Mouse (Mus musculus) bone marrow, adult 2 months (tissue): ENCODE results near the gene Zfp609. TPM values are rescaled to one million over a fixed set of nuclear protein-coding genes. Genes with fewer than 3 reads are reported as not detected.
A peak's percentile ranks its signal among the peaks of the same experiment; 100 is the strongest.

Source experiments
- H3K27ac ChIP-seq: fragments of 200-500 bp; 2 replicates; pipeline ENCODE4 v1.5.1; 2012; ENCODE audit warnings: low read depth, mild to moderate bottlenecking, control low read depth, inconsistent platforms, low read length; ENCODE audit not compliant: control insufficient read depth, poor library complexity, insufficient read depth
- H3K4me1 ChIP-seq: fragments of 200-500 bp; 2 replicates; pipeline ENCODE4 v1.6.1; 2011; ENCODE audit warnings: low read length; ENCODE audit not compliant: control insufficient read depth, insufficient read depth
- H3K4me3 ChIP-seq: fragments of 200-500 bp; replicated peaks from 2 replicates; pipeline ENCODE3; 2011; ENCODE audit warnings: mild to moderate bottlenecking, low read depth, low read length, control low read depth; ENCODE audit not compliant: control insufficient read depth
- CTCF ChIP-seq: fragments of 200-500 bp; IDR thresholded peaks from 2 replicates; pipeline ENCODE4 v1.5.1; 2011; ENCODE audit warnings: low read length, control low read depth; ENCODE audit not compliant: control insufficient read depth, insufficient read depth
- POLR2A ChIP-seq: fragments of 200-500 bp; IDR thresholded peaks from 2 replicates; pipeline ENCODE4 v1.6.1; 2011; ENCODE audit warnings: low read depth, mild to moderate bottlenecking, control low read depth, low read length, borderline replicate concordance; ENCODE audit not compliant: control insufficient read depth
- WGBS: fragments of 180-500 bp; shearing (Covaris S2); methylation state at CpG from one replicate; pipeline ENCODE4 v1.1.7; 2018; 5-methylcytosine and 5-hydroxymethylcytosine counted together
- polyA plus RNA-seq: library from polyadenylated mRNA; stranded (reverse); fragments of >200 nt; gene quantifications from 2 replicates; pipeline ENCODE4 v1.2.4, GENCODE M21; 2011; ENCODE audit warnings: low replicate concordance; ENCODE audit not compliant: missing spikeins, insufficient read depth, insufficient read length

Zfp609 gene
- 7.9 and 13.9 TPM in 2 replicates for polyA plus RNA-seq

DNA sequence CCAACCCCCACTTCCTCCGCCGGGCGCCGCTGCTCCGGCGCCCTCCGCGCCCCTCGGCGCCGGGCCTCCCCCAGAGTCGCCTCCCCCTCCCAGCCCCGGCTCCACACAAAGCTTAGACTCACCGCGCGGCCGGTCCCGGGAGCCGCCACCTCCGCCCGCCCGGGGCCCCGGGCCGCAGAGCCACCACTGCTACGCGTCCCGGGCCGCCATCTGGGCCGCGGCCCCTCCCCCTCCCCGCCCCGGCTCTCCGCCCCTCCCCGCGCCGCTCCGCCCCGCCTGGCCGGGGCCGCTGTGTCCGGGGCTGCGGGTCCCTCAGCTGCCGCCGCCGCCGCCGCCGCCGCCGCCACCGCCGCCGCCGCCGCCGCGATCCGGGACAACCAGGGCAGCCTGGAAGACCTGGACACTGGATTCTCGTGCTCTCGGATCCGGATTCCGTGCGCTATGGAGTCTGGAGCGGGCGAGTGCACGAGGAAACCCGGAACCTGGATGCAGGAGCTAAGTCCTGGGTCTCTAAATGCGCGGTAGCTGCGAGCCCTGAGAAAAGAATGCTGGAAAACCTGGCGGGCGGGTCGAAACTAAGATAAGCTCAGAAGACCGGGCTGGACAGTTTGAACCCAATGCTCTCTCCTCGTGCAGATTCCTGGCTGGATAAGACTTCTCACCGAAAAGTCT, at the start of gene Zfp609:
TSS of gene Zfp609 (minus strand) at position 221 of the 672 bp plus-strand sequence.
- peak within 1 kb of the TSS; percentile 45 for H3K27ac ChIP-seq
- under 1% methylated on average over 67 of the region's 76 CpGs for WGBS
- H3K4me1 ChIP-seq = peaks cover 3% of the 10 kb centered on the region; the same call in 1 of the 2 replicates

DNA sequence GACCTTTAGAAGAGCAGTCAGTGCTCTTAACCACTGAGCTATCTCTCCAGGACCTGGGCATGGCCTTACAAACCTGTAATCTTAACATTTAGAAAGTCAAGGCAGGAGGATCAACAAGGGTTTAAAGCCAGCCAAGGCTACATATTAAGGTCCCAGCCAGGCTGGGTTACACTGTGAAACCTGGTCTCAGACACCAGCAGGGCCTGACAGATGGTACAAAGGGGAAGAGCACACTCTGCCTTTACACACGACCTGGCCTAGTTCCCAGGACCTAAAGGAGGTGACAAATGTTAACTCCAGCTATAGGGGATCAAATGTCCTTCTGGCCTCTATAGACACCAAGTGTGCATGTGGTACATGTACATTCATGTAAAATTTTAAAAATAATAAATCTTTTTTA, 32.3 kb upstream of the Zfp609 start:
- H3K4me3 ChIP-seq = no peak overlapping the region
- H3K4me1 ChIP-seq = no peaks in the 10 kb centered on the region
- no peak for TF ChIP-seq CTCF
- no peak for TF ChIP-seq POLR2A
- WGBS = 72% methylated on average over 1 of the region's 1 CpGs
- H3K27ac ChIP-seq = no peak overlapping the region

More for the DNA sequence above, at the start of gene Zfp609:
- peak within 1 kb of the TSS; percentile 78 for H3K4me3 ChIP-seq
- no peak for TF ChIP-seq POLR2A
- no peak for TF ChIP-seq CTCF

DNA sequence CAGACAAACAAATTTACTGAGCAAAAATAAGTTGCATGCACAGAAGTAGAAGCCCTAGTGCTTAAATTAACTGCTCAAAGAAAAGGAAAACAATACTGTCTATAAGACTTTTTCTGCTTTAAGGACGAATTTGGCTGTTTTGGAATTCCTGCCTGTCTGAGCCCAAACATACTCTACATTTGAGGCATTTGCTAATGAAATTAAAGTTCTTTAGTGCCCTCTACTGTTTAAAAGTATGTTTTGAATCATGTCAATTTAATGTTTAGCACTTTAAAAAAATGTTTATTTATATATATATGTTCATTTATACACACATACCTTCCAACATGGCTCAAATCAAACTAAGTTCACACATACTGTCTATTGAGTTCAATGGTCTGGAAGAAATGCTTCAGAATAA, 22.8 kb upstream of the Zfp609 start:
- H3K27ac ChIP-seq = no peak overlapping the region
- H3K4me1 ChIP-seq = no peaks in the 10 kb centered on the region; the same call in 1 of the 2 replicates
- H3K4me3 ChIP-seq = no peak overlapping the region
- no peak for TF ChIP-seq CTCF
- no peak for TF ChIP-seq POLR2A
- WGBS = 16% methylated on average over 1 of the region's 1 CpGs

- no peaks in the 10 kb centered on the region; the same call in 1 of the 2 replicates for H3K4me1 ChIP-seq
- H3K27ac ChIP-seq = no peak overlapping the region
- TF ChIP-seq POLR2A (no peak), CTCF (no peak)
- no peak overlapping the region for H3K4me3 ChIP-seq
These were observed 20.8 kb upstream of the Zfp609 start for GRCm38 (mm10) chr9:65848154-65848553.

GRCm38 (mm10) chr9:65844421-65845165, 17.2 kb upstream of the Zfp609 start:
- no peak for TF ChIP-seq CTCF
- TF ChIP-seq POLR2A = no peak
- 44% methylated on average over 7 of the region's 7 CpGs for WGBS

DNA sequence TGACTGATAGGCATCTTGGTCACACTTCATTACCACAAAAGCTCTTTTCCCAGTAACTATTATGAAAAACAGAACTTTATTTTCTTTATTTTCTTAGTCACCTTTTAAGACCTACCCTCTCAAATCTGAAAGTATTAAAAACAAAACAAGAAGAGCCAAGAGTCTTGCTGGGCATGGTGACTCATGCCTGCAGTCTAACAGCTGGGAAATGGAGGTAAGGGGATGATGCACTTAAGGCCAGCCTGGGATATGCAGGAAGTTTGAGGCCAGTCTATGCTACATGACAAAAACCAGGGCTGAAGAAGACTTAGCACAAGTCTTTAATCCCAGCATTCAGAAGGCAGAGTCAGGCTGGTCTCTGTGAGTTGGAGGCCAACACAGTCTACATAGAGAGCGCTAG, 12.5 kb upstream of the Zfp609 start:
- Histone ChIP-seq H3K4me1 (no peaks in the 10 kb centered on the region; the same call in 1 of the 2 replicates), H3K27ac (no peak overlapping the region), H3K4me3 (no peak overlapping the region)
- WGBS = 100% methylated on average over 1 of the region's 1 CpGs
- TF ChIP-seq CTCF = no peak
- TF ChIP-seq POLR2A = no peak

More at GRCm38 (mm10) chr9:65844421-65845165, 17.2 kb upstream of the Zfp609 start:
- Histone ChIP-seq H3K27ac (no peak overlapping the region), H3K4me1 (no peaks in the 10 kb centered on the region; the same call in 1 of the 2 replicates), H3K4me3 (no peak overlapping the region)

GRCm38 (mm10) chr9:65836916-65837315, 9.6 kb upstream of the Zfp609 start:
- H3K27ac ChIP-seq = no peak overlapping the region
- no peaks in the 10 kb centered on the region for H3K4me1 ChIP-seq
- no peak overlapping the region for H3K4me3 ChIP-seq
- TF ChIP-seq POLR2A (no peak), CTCF (no peak)

GRCm38 (mm10) chr9:65834628-65835354, 7.4 kb upstream of the Zfp609 start:
- Histone ChIP-seq H3K27ac (no peak overlapping the region), H3K4me3 (no peak overlapping the region), H3K4me1 (no peaks in the 10 kb centered on the region)
- TF ChIP-seq POLR2A = no peak
- TF ChIP-seq CTCF = no peak
- 80% methylated on average over 10 of the region's 10 CpGs for WGBS
